Mouse (Mus musculus): ENCODE data around the gene Iglon5.
A peak's percentile ranks its signal among the peaks of the same experiment; 100 is the strongest.

Gene Iglon5

DNA sequence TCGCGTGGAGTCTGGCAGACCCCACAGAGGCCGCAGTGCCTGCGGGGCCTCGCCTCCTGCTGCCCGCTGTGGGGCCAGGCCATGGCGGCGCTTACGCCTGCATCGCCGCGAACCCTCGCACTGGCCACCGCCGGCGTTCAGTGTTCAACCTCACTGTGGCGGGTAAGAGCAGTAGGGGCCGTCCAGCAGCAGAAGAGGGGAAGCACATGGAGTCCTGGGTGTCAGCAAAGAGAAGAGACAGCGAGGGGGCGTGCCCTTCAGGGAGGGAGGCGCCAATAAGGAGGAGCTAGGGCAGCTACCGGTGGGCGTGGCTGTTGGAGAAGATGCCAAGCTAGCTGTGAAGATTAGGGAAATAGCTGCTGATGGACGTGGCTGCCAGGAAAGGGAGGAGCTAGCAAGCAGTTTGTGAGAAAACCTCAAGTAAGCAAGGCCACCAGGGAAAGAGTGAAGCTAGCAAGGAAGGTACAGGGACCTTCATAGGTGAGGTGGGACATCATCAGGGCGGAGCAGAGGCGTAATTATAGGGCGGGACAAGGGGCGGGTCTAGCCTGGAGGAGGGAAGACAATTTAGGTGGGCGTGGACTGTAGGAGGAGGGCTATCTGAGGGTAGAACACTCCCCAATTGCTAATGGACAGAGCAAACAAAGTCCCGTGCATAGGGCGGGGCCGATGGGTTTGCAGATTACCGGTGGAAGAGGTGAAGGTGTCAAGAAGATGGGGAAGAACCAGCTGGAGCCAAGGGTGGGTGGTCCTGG, 24.4 kb downstream of the Iglon5 start:
- DNase-seq (ENCODE audit: low read depth, low spot score) = peak; percentile 95

DNA sequence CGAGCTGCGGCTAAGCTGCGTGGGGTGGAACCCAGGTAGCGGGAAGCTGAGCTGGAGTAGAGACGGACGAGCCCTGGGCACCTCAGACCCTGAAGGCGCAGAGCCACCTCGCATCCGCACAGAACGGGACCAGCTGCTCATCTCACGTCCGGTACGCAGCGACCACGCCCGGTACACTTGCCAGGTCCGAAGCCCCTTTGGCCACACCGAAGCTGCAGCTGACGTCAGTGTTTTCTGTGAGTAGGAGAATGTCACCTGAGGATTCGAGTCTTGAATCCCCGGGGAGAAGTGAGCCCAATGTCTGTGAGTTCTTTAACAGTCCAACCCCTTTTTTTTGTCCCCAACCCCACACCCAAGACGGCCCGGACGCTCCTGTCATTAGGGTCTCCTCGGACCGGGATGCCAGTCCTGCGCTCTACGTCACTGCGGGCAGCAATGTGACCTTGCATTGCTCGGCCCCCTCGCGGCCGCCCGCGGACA, 25.0 kb downstream of the Iglon5 start:
- DNase-seq (ENCODE audit: low read depth, low spot score) = peak; percentile 47

DNA sequence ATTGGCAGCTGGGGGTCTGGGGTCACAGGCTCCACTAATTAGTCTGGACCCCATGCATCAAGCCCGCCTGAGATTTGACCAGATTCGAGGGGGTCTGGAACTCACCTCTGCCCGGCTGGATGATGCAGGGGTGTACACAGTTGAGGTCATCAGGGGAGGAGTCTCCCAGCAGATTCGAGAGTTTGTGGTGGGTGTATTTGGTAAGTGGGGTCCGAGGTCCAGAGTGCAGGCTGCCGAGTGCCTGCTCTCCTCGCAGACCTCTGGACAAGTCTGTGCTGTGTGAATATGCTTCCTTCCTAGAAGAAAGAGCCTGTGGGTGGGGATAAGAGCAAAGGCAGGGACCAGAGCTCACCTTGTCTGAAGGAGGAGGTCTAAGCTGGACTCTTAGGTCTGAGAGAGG, 25.9 kb downstream of the Iglon5 start:
- DNase-seq (ENCODE audit: low read depth, low spot score) = no peak

DNA sequence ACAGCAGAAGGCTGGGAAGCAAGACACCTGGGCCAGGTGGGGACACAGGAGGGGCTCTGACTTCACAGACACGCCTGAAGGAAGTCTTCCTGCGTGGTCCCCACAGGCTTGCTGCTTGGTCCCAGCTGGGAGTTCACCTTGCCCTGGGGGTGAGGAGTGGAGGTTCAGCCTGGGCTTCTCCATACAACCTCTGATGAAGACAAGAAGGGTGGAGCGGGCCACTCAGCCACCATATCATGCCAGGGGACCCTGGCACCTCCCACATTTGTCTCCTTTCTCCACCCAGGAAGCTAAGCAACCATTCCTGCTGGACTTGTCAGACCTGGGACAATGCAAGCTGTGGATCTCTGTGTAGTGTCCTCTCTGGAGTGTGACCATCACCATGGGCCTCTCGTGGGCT, 27.0 kb downstream of the Iglon5 start, which contains the start of gene Vsig10l:
Gene Vsig10l (plus strand): TSS at position 301 of the 400 bp plus-strand sequence.
- DNase-seq (ENCODE audit: low read depth, low spot score) = no peak

DNA sequence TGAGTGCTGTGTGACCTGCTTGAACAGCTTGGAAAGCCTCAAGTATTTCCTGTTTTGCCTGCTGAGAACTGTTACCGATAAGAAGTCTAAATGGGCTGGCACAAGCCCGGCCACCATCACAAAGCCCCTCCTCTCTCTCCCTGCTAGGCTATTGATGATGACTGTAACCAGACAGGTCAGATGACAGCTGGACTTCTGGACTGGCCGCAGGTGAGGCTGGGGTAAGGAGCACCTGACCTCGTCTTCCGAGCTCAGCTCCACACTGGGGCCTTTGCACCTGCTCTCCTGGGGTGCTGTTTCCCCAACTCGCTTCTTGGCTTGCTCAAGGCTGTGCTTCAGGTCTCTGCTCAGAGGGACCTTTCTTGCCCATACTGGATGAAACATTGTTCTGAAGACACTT, 35.5 kb downstream of the Iglon5 start:
- DNase-seq (ENCODE audit: low read depth, low spot score) = no peak

DNA sequence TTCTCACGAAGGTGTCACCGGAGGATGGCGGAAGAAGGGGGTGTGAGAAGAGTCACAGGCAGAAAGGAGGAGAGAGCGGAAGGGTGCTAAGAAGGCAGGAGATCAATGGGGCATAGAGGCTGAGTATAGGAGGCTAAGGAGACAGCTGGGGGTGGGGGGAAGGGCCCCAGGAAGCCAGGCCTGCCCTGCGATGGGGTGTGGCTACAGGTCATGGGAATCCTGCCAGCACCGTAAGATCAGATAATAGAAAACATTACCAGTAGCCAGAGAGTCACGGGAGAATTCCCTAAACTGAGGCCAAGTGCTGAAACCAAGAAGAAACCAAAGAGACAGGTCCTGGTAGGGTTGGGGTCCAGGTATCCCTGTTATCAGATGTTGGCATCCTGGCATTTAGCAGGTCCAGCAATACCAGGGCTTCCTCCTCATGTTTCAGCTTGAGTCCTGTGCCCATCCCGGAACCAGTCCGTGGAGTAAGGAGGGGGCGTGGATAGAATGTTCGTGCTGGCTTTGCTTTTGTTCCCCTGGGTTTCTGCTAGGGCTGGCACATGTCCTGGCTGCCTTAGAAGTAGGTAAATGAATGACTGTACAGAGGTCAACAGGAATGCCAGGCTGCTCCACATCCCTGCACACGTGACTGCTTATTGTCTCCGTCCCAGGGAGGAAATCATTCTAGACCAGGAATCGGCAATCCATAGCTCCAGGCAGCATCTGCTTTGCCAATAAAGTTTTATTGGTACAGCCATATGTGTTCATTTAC, 36.1 kb downstream of the Iglon5 start:
- no peak for DNase-seq (ENCODE audit: low read depth, low spot score)

DNA sequence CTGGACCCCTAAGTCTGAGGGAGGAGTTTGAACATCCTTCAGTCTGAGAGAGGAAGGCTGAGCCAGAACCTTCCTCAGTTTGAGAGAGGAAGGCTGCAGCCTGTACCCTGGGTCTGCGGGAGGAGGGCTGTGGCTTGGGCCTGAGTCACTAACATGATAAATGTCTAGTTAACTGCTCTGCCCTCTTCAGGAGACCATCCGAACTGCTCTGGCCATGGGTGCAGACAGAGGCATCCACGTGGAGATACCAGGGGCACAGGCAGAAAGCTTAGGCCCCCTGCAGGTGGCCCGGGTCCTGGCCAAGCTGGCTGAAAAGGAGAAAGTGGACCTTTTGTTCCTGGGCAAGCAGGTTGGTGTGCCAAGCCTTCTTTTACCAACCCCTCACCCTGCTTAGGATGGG, 37.3 kb downstream of the Iglon5 start:
- DNase-seq (ENCODE audit: low read depth, low spot score) = peak; percentile 47

DNA sequence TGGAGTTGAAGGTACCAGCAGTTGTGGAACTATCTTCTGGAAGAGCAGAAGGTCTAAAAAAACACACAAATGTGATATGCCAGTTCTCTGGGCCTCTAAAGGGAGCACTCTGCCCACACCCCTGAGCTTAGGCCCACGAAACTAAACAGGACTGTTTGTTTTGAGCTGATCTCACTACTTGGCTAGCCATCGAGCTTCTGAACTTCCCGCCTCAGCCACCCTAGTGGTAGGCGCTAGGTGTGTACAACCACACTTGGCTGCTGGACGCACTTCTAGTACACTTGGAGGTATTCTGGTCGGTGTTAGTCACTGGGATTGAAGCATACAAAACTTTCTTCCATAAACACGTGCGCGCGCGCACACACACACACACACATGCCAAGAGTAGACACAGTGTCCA, 38.1 kb downstream of the Iglon5 start:
- no peak for DNase-seq (ENCODE audit: low read depth, low spot score)

DNA sequence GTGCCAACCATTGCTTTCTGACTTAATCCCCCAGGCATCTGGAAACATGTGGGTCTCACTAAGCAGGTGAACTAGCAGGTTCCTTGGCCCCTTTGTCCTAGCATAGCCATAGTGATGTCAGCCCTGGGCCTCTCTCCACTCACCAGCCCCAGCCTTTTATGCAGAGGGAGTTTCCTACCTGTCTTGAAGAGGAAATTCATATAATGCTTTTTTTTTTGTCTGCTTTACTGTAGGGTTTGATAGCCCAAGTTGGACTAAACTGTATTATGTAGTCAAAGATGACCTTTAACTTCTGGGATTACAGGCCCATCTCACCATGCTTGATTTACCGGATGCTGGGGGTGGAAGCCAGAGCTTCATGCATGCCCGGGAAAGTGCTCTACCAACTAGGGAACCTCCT, 40.1 kb downstream of the Iglon5 start:
- DNase-seq (ENCODE audit: low read depth, low spot score) = no peak

DNA sequence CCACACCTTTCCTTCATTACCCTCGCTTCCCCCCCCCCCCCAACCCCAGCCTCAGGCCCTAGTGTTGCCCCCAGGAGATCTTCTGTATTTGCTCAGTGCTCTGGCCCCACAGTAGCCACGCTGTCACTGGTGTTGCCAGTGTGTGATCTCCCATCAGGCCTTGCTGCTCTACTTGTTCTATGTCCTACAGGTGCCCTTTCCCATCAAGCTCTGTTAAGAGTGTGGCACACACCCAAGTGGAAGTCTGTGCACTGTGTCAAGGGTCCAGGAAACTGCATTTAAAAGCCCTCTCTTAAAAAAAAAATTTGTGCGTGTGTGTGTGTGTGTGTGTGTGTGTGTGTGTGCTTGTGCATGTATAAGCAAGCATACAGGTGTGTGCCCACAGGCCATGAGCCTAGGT, 41.6 kb downstream of the Iglon5 start:
- DNase-seq (ENCODE audit: low read depth, low spot score) = no peak

DNA sequence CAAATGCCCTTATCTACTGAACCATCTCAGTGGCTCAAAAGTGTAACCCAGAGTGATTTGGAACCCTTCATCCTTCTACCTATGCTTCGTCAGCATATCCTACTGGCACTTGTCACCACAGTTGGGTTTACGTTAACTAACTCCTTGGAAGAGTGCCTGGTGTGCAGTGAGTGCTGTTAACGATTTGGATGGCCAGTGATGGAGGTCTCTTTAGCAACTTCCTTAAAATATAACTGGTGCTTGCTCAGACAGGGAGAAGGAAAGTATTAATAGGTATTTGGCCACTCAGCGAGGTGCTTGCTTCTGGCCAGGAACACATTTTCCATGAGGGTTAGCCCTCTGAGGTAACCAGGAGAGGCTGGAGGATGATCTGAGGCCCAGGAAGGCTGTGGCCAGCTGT, 42.1 kb downstream of the Iglon5 start:
- DNase-seq (ENCODE audit: low read depth, low spot score) = no peak

DNA sequence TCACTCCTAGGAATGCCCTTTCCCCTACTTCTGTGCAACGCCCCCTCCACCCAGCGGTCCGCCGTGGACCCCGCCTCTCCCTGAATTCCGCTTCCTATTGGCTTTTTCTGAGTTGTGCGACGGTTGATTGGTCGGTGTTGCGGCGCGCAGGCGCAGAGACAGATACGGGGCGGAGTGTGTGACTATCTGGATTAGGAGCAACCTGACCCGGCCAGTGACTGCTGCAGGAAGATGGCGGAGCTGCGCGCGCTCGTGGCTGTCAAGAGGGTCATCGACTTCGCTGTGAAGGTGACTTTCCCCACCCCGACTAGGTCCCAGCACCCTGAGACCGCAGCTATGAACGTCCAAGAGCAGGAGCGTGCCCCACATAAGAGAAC, 46.0 kb downstream of the Iglon5 start, which contains the start of the genes Etfb and Gm45233:
Gene Etfb (plus strand): TSS at position 167 of the 377 bp plus-strand sequence.
Gene Gm45233 (plus strand): TSS at position 212 of the 377 bp plus-strand sequence.
- peak; percentile 95 for DNase-seq (ENCODE audit: low read depth, low spot score)

DNA sequence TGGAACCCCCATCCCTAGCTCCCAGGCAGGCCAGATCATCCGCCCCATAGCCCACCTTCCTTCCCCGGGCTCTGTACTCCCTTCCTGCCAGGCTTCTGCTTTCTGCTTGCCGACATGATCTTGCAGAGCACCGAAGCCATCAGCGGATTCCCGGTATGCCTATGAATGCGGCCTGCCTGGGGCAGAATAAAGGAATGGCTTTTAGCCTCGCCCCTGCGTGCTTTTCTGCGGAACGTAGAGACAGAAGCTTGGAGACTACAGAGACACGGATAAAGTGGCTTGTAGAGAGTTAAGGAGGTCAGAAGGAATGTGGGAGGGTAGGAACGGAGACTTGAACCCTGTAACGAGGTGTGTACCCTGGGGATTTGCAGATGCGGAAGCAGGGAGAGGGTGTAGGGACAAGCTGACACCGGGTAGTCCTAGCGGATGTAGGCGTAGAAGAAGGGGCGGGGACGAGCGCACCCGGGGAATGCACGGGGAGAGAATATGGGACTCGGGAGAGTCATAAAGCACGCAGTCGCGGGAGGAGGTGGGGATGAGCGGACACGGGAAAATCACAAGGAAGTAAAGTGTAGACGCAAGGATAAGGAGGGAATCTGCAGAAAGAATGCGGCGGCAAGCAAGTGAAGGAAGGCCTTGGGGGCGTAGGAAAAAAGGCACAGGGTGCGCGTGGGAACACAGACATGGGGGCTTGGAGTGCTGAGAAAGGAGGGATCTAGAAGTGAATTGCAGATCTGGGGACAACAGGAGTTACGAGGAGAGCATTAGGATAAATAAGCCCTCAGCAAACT, 46.6 kb downstream of the Iglon5 start:
- peak; percentile 84 for DNase-seq (ENCODE audit: low read depth, low spot score)

DNA sequence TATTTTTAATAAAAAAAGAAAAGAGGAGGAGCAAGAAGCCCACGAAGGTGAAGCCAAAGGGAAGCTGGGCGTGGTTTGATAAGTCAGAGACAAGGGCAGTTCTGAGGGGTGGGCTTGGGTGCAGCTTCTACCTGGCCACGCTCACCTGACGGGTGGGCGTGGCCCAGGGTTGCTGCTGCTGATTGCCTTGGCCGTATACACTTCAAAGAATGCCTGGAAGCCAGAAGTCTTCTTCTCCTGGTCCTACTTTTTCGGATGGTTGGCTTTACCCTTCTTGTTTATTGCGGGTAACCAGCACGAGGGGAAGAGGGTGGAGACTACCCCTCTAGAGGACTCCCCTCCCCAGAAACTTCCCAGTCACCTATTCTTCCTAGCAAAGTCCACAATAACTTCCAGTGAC, 47.2 kb downstream of the Iglon5 start:
- no peak for DNase-seq (ENCODE audit: low read depth, low spot score)

DNA sequence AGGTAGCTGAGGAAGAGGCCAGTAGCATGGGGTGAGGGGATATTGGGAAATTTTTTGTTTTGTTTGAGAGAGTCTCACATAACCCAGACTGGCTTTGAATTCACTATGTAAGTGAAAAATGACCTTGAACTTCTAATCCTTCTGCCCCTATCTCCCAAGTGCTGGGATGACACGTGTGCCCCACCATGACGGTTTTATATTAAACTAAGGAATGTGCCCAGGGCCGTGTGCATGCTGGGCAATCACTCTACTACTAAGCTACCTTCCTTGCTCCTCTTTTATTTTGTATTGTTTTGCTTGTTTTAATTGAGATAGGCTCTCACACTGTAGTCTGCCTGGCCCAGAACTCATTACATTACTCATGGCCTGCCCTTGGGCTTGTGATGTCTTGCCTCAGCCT, 48.8 kb downstream of the Iglon5 start:
- DNase-seq (ENCODE audit: low read depth, low spot score) = no peak

DNA sequence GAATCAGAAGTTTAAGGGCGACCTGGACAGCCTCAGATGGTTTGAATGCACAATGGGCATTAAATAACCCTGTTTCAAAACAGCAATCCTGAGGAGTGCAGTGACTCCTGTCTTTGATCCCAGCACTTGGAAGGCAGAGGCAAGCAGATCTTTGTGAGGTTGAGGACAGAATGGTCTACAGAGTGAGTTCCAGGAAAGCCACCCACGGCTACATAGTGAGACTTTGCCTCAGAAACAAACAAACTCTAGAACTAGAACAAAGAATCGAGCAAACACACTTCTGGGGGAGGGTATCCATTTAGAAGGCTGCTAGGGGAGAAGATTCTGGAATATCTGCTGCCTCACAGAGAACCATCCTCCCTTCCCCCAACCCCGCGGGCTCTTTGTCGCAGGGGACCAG, 49.4 kb downstream of the Iglon5 start, which contains the start of gene Cldnd2:
Gene Cldnd2 (plus strand): TSS at position 301 of the 400 bp plus-strand sequence.
- no peak for DNase-seq (ENCODE audit: low read depth, low spot score)

DNA sequence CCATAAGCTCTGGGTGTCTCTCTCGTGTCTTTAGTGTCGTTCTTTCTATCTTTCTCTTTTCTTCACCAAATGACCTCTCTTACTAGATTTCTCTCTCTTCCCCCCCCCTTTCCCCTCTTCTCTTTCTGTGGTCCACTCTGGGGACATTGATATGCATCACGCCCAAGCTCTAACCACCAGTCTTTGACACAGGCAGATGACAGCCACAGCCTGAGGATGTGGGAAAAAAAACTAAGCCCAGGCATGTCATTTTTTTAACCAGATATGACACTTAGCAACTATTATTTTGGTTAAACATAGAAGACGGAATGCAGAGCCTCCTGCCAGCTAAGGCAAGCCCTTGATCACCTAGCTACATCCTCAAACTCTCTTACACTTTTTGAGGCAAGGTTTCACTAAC, 51.3 kb downstream of the Iglon5 start:
- peak; percentile 21 for DNase-seq (ENCODE audit: low read depth, low spot score)

DNA sequence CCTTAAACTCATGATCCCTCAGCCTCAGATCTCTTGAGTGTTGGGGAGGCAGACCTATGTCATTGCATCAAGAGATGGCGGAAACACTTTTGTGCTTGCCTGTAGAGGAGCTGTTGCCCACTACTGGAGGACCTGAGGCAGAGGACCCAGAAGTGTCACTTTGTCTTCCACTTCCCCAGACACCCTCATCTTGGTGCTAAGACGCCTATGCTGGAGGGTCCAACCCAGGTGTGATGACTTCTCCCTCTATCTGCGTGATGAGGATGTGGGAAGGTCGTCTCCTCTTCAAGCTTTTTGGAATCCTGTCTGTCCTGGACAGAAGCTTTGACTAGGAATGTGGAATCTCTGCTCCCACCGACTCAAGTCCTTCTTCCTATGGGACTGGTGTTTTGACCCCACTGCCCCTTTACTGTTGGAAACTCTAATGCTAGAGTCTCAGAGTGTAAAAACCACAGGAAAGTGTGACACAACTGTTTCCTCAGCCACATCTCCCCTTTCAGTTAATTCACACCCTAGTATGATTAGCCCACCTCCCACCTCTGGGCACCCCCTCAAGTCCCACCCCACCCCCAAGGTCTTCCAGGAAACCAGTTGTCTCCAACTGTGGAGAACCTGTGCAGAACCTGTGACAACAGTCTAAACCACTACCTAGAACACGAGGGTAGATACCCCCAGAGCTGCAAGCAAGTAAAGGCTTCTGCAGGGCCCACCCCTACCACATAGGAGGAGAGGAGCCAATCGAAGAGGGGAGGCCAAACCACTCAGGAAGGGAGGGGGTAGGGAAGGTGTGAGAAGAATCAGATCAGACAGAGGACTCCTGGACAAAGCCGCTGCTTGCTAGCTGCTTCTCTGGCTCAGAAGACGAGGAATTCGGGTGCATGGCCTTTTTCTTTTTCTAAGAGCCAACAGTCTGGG, 53.3 kb downstream of the Iglon5 start, which contains the start of gene Nkg7:
Gene Nkg7 (plus strand): TSS at position 733 of the 915 bp plus-strand sequence.
- DNase-seq (ENCODE audit: low read depth, low spot score) = peak; percentile 22

DNA sequence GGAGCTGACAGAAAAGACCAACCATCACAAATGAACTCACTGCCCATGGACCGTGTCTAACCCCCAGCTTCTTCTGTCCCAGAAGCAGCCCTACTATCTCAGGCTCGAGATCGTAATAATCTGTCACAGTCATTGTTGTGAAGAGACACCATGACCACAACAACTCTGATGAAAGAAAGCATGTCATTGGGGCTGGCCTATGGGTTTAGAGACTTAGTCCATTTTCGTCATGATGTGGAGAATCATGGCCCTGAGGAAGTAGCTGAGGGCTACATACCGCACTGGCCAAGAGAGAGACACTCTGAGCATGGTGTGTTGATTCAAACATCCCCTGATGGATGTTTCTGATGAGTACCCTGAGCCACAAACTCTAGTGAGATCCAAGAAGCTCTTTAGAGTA, 55.2 kb downstream of the Iglon5 start:
- DNase-seq (ENCODE audit: low read depth, low spot score) = no peak

DNA sequence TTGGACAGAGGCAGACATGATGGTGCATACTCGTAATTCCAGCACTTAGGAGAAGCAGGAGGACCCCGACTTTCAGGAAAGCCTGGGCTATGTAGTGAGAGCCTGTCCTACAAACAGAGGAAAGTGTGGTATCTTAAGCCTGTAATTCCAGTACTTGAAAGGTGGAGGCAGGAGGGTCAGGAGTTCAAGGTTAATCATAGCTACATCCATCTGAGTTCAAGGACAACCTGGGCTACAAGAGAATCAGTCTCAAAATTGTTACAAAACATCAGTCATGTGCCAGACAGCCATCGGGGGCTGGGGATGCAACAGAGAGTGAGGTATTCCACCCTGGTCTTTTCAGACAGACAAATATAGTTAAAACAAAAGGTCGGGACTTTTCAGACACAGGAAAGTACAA, 57.0 kb downstream of the Iglon5 start:
- no peak for DNase-seq (ENCODE audit: low read depth, low spot score)

DNA sequence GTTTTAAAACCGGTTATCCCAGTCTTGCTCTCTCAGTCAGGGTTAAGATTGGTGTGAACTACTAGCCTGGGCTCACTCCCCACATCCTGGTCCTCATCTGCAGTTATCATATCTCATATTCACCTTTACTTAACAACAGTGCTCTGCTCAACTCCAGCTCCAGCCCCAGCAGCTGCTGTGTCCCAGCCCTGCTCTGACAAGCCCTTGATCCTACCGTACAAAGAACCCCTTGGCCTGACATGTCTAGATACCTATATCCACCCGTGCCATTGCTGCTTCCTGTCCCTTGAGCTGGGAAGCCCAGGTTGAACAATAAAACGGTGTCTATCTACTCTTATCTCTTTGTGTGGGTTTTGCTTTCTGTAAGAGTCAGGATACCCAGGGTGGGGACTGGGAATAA, 60.4 kb downstream of the Iglon5 start:
- DNase-seq (ENCODE audit: low read depth, low spot score) = no peak

Data from CD4-positive, CD25-positive, alpha-beta regulatory T cell, adult 2 months (primary cell).